In genomic region chr8:115160407-115160806, GRCm38 (mm10) we compare ENCODE assay signal across 8 mouse cellular contexts.
DNase-seq lines count a peak whose midpoint lies in the region; ATAC-seq and TF ChIP-seq lines count a peak whose summit lies in the region.

No protein-coding gene starts in this region.

- DNase-seq in gastrocnemius, adult 2 months, result no peak
- no peak for DNase-seq in gastrocnemius, postnatal 25 days
- DNase-seq in thymus, adult 2 months, result no peak
- DNase-seq in thymus, postnatal 10 days (ENCODE audit: low spot score in 2 of 2), result no peak
- DNase-seq in stomach, postnatal 0 days (ENCODE audit: low spot score), result no peak

- TF ChIP-seq POLR2A in thymus, adult 2 months (IDR thresholded peaks at IDR 0.05; ENCODE audit: control insufficient read depth, extremely low read depth, insufficient read depth, low read length, poor library complexity), result no peak

- TF ChIP-seq CTCF in gastrocnemius, adult 2 months (IDR thresholded peaks at IDR 0.05), result no peak
- TF ChIP-seq CTCF in thymus, adult 2 months (IDR thresholded peaks at IDR 0.05; ENCODE audit: borderline replicate concordance, control insufficient read depth, extremely low read depth, insufficient read depth, low read length, poor library complexity), result no peak
- no peak for TF ChIP-seq CTCF in stomach, postnatal 0 days (IDR thresholded peaks at IDR 0.05; ENCODE audit: low read depth)

- H3K27me3 ChIP-seq in thymus, adult 2 months (ENCODE audit: control insufficient read depth, insufficient read depth, low read length), result no peaks in the 10 kb centered on the region
- peaks cover 56% of the 10 kb centered on the region for H3K27me3 ChIP-seq in liver, embryonic 12.5 days (replicated peaks)
- H3K27me3 ChIP-seq in stomach, postnatal 0 days (ENCODE audit: control insufficient read depth, insufficient read depth, low read length), result no peaks in the 10 kb centered on the region

- intact Hi-C loops in gastrocnemius, adult 2 months (cut with DNase I), result no loop called here

- H3K9ac ChIP-seq in liver, embryonic 12.5 days, result 0 out of 2 replicates have a peak overlapping the region, but pooled peaks have one; percentile 35
- H3K9ac ChIP-seq in stomach, postnatal 0 days (ENCODE audit: low read length), result no peak overlapping the region

- H3K4me2 ChIP-seq in liver, embryonic 12.5 days, result peak overlapping the region; percentile 65
- H3K4me2 ChIP-seq in stomach, postnatal 0 days (replicated peaks; ENCODE audit: low read depth), result peak overlapping the region; percentile 59

- 84% methylated on average over 5 of the region's 5 CpGs for WGBS in thymus, adult 2 months
- 68% methylated on average over 5 of the region's 5 CpGs for WGBS in liver, embryonic 12.5 days (ENCODE audit: insufficient replicate concordance)
- WGBS in stomach, postnatal 0 days, result 97% methylated on average over 5 of the region's 5 CpGs

- no peak for TF ChIP-seq EP300 in stomach, postnatal 0 days (optimal IDR thresholded peaks at IDR 0.05)

- H3K4me1 ChIP-seq in thymus, adult 2 months (replicated peaks; ENCODE audit: control insufficient read depth, insufficient read depth, low read length), result peaks cover 9% of the 10 kb centered on the region; the same call in 1 of the 2 replicates
- peaks cover 19% of the 10 kb centered on the region for H3K4me1 ChIP-seq in liver, embryonic 12.5 days
- no peaks in the 10 kb centered on the region for H3K4me1 ChIP-seq in stomach, postnatal 0 days (replicated peaks; ENCODE audit: control insufficient read depth, insufficient read depth)

- H3K36me3 ChIP-seq in thymus, adult 2 months (ENCODE audit: control insufficient read depth, insufficient read depth, low read length), result no peaks in the 10 kb centered on the region
- no peaks in the 10 kb centered on the region for H3K36me3 ChIP-seq in liver, embryonic 12.5 days
- no peaks in the 10 kb centered on the region for H3K36me3 ChIP-seq in stomach, postnatal 0 days (ENCODE audit: control insufficient read depth, insufficient read depth, low read length)

- H3K27ac ChIP-seq in gastrocnemius, adult 2 months, result peak overlapping the region; percentile 71; the same call in 1 of the 2 replicates
- H3K27ac ChIP-seq in thymus, adult 2 months (ENCODE audit: control insufficient read depth, insufficient read depth, low read length), result no peak overlapping the region
- H3K27ac ChIP-seq in liver, embryonic 12.5 days, result no peak overlapping the region
- H3K27ac ChIP-seq in stomach, postnatal 0 days (replicated peaks), result no peak overlapping the region

- H3K4me3 ChIP-seq in gastrocnemius, adult 2 months, result peak overlapping the region; percentile 80
- H3K4me3 ChIP-seq in thymus, adult 2 months (ENCODE audit: control insufficient read depth, insufficient read depth, low read length), result peak overlapping the region; percentile 33
- peak overlapping the region; percentile 38; the same call in 1 of the 2 replicates for H3K4me3 ChIP-seq in liver, embryonic 12.5 days
- H3K4me3 ChIP-seq in stomach, postnatal 0 days (ENCODE audit: low read depth, low read length), result peak overlapping the region; percentile 34; the same call in 1 of the 2 replicates

- no peak for ATAC-seq in liver, embryonic 12.5 days
- ATAC-seq in stomach, postnatal 0 days (ENCODE audit: low FRiP score, low TSS enrichment), result no peak
- ATAC-seq in frontal cortex, adult (ENCODE audit: low TSS enrichment), result no peak
- ATAC-seq in erythroblast, adult 5-6 weeks (replicated peaks; ENCODE audit: low FRiP score, poor library complexity, severe bottlenecking), result no peak

- no peaks in the 10 kb centered on the region for H3K9me3 ChIP-seq in liver, embryonic 12.5 days (replicated peaks)
- H3K9me3 ChIP-seq in stomach, postnatal 0 days (ENCODE audit: control insufficient read depth, low read length), result no peaks in the 10 kb centered on the region
